Mouse (Mus musculus) left cerebral cortex, postnatal 14 days (tissue): ENCODE results near the gene Calr4. TPM values are rescaled to one million over a fixed set of nuclear protein-coding genes. Genes with fewer than 3 reads are reported as not detected.
A peak's percentile ranks its signal among the peaks of the same experiment; 100 is the strongest.

ENCODE experiments used
- DNase-seq, 2 experiments: peaks; one replicate each; pipeline ENCODE4 v3.0.0; 2021 to 2022; ENCODE audit warnings: low spot score in 2 of 2, mixed read lengths in 1 of 2
- intact Hi-C: fragments of 180-260 bp; cut with DNase I; formaldehyde crosslinking; loops from one replicate; pipeline ENCODE4 v1.15.1; 2025
- total RNA-seq, 2 experiments: library from RNA; stranded (reverse); gene quantifications; 2 replicates each; pipeline ENCODE4 v1.2.3; 2021

Calr4 gene
- total RNA-seq, 2 experiments from 2014 or later: 0.22 to 0.51 TPM

- intact Hi-C loops: no loop called here
- DNase-seq: no peak
Observed at GRCm38 (mm10) chr4:109229766-109230279, 4.5 kb upstream of the Calr4 start.

- peak in 1 of 2 experiments; percentile 12 for DNase-seq
- intact Hi-C loops: no loop called here
Observed at GRCm38 (mm10) chr4:109234806-109235350, 593 bp downstream of the Calr4 start.

DNA sequence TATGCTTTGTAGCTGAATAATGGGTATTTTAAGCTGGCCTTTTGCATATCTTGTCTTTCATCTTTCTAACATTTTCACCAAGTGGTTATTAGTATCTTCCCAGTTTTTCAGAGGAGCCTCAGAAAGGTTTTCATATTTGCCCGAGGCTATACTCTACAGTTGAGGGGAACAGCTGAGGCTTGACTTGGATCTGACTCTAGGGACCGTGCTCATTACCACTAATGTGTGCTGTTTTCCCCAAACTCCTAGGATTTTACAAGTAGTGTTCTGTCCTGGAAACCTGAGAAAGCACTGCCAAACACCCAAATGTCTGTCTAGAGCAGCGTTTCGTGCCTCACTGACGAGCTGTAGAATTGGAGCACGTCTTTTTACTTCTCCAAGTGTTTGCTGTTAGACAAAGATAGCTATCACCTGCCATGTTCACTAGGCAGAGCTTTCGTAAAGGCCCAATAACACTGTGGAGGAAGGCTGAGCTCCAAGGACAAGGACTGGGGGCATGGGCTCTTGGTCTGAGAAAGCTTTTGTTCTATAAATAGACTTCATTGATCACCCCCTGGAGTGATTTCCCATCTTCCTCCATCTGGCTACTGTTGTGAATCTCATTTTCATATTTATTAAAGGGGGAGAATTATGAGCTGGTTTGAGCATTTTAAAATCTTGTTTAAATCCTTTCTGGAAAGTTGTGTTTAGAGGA, 2.0 kb downstream of the Calr4 start:
- DNase-seq: no peak
- intact Hi-C loops: no loop called here

DNA sequence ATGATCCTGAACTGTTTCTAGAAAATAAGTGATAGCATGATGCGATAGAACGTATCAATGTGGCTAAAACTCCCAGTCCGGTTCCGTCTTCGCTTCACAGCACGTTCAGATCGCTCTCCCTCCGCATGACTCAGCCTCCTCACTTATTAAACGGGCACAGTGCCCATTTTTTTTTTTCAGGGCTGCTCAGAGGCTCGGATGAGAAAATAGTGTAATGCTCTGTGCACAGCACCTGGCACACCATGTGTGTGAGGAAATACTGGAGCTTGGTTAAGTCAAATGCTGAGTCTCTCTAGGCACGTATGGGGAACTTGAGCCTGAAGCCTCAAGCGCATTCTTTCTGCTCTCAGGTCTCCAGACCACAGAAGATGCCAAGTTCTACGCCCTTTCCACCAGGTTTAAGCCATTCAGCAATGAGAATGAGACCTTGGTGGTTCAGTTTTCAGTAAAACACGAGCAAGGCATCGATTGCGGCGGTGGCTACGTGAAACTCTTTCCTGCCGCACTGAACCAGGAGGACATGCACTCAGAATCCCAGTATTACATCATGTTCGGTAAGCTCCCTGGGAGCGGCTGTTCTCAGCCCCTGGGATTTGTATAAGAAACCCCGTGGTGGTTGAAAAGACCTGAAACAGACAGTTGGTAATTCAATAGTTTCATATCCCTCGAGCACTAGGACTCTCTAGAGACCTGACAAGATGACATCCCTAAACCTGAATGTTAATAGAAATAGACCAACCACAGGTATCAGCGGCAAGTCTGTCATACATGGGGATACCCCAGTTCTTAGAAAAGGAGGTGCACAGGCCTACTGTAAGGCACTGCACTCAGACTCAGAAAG, 4.4 kb downstream of the Calr4 start:
- peak; percentile 55 to 58 for DNase-seq
- intact Hi-C loops: no loop called here

GRCm38 (mm10) chr4:109241221-109241620, 6.9 kb downstream of the Calr4 start:
- intact Hi-C loops: no loop called here
- DNase-seq: no peak

DNA sequence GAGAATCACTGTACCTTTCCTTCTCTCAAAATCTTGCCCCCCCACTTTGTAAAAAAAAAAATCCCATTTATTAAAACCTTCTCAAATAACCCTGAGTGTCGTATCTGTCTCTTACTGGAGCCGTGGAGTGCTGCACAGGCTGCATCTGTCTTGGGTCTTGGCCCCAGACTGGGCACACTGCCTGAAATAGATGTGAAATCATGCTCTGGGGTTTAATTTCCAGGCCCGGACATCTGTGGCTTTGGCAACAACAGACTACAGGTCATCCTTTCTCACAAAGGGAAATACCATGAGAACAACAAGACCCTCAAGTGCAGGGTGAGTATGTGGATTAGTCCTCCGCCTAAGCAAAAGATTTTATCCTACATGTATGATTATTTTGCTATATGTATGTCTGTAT, 7.6 kb downstream of the Calr4 start:
- intact Hi-C loops: no loop called here
- DNase-seq: no peak

DNA sequence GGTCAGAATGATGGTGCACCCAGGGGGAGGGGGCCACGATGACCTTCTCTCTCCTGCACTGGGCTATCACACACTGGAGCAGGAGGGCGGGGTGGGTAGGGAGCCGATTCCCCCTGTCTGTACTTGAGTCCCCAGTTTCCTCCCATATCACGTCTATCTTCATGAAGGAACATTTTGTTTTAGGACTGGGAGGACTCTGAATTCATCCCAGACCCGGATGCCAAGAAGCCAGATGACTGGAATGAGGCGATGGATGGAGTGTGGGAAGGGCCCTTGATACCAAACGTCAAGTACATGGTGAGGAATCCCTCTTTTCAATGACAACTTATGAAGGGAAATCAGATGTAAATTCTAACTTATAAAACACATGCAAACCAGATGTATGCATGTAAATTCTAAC, 10.2 kb downstream of the Calr4 start:
- intact Hi-C loops: no loop called here
- no peak for DNase-seq

DNA sequence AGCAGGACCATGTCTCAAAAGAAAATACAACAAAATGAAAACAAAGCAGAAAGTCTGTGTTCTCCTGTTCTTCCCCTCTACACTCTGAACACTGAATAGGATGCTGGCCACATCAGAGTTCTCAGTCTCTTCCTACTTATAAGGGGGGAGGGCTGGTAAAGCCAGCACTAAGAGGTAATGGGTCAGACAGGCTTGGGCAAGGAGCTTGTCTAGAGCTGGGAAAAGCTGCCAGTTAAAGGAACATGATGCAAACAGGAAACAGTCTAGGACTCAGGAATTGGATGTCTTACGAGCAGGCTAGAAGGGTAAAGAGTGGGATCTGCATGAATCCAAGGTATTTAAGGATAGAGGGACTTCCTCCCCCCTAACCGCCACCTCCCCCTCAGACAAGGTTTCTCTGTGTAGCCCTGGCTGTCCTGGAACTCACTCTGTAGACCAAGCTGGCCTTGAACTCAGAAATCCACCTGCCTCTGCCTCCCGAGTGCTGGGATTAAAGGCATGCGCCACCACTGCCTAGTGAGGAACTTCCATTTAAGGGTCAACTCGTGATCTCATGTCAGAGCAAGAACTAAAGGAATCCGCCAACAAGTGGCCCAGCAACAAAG, 10.8 kb downstream of the Calr4 start:
- DNase-seq: no peak
- intact Hi-C loops: no loop called here

GRCm38 (mm10) chr4:109251605-109252004, 17.3 kb downstream of the Calr4 start:
- intact Hi-C loops: no loop called here
- no peak for DNase-seq

DNA sequence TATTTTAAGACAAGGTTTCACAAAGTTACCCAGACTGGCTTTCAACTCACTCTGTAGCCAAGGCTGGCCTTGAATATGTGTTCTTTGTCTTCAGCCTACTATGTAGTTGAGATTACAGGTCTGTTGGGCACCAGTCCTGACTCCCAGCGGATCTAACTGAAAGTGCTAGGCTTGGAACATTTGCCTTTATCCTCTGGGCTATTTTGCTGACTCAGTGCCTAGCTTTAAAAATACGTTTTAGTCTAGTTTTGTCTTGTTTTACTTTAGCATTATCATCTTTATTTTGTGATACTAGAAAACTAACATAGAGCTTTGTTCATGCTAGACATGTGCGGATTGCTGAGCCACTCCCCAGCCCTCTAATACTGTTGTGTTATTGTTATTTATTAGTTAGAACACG, 17.9 kb downstream of the Calr4 start:
- intact Hi-C loops: no loop called here
- DNase-seq: no peak

GRCm38 (mm10) chr4:109253664-109254151, 19.4 kb downstream of the Calr4 start:
- intact Hi-C loops: no loop called here
- DNase-seq: no peak

- no peak for DNase-seq
- intact Hi-C loops: no loop called here
Observed at GRCm38 (mm10) chr4:109254511-109254910, 20.2 kb downstream of the Calr4 start.

DNA sequence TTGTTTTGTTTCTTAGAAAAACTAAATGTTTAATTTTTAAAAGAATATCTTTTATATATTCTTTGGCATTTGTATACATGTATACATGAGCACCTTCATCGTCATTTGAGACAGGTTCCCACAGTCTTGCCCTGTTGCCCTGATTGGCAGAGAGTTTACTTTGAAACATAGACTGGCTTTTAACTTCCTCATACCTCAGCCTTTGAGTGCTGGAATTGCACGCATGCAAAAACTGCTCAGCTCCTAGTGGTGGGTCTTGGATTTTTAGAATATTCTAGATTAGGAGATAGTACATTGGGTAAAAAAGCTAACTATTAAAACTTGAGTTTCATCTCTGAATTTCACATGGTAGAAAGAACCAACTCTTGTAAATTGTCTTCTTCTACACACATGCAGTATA, 21.0 kb downstream of the Calr4 start:
- no peak for DNase-seq
- intact Hi-C loops: no loop called here

DNA sequence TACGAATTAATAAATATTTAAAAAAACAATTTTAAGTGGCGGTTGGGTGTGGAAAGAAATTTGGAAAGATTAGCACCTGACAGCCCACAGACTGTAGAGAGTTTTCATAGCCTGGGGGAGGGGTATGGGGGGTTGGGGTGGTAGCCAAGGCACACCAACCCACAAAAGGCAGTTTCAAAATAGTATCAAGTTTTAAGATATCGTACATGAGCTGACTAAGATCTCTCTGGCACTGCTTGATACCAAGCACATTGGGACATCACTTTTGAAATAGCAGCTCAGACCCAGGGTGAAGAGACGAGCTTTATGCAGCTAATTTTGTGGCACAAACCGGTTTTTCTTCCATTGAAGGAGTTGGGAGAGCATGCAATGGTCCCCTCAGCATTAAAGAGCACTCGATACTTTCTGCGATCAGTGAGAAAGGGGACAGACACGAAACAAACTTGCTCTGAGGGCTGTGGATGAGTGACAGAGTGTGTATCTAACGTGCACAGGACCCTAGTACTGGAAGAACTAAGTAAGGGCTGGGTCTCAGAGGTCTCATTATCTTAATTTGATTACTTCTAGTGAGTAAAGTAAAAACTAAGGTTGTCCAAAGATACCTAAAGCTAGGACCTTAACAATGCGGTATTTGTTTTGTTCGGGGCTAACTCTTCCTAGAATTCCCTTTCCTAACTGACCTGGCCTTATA, 21.6 kb downstream of the Calr4 start:
- DNase-seq: no peak
- intact Hi-C loops: no loop called here

GRCm38 (mm10) chr4:109256791-109257190, 22.5 kb downstream of the Calr4 start:
- DNase-seq: no peak
- intact Hi-C loops: no loop called here

DNA sequence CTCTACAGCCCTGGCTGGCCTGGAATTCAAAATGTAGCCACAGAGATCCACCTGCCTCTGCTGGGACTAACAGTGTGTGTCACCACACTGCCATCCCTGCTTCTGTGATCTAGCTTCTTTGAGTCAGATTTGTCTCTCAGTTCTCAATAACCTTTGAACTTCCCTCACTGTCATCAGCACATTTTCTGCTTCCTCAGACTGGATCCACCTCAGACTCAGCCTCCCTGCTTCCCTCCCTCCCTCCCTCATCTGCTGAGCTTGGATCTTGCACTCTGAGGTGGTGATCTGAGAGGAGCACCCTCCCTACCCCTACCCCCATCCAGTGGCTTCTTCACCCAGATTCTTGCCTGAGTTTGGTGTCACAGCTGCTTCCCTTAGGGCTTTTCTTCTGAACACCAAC, 23.4 kb downstream of the Calr4 start:
- intact Hi-C loops: no loop called here
- no peak for DNase-seq

DNA sequence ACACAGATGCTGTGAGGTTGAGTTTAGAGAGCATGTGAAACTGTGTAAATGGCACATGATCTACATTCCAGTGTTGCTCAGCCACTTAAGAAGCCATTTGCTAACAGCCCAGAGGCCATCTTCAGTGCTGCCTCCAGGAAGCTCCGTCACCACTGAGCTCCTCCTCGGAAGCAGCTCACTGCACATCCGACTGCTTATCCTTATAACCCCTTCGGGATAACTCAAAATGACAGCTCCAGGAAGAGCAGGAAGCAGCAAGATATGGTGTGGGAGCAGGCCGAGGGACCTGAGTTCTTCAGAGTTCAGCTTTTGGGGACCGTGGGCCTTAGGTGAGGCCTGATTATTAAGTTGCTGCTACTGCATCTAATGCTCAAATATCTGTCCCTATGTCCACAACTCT, 27.8 kb downstream of the Calr4 start:
- intact Hi-C loops: no loop called here

DNA sequence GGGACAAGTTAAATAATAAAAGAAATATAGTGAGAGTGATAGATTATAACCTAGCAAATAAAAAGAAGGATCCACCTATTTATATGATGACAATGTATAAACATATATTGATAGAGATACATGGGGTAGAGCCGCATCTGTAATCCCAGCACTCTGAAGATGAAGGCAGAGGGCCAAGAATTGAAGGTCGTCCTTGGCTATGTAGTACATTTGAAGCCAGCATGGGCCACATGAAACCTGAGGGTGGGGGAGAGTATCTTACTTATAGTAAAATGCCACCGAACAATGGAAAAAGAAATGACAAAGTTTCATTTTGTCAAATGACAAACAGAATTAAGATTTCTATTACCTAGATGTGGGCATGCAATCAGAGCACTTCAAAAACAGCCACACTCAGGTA, 31.8 kb downstream of the Calr4 start:
- no peak for DNase-seq
- intact Hi-C loops: no loop called here

More for the DNA sequence above, 27.8 kb downstream of the Calr4 start:
- no peak for DNase-seq

DNA sequence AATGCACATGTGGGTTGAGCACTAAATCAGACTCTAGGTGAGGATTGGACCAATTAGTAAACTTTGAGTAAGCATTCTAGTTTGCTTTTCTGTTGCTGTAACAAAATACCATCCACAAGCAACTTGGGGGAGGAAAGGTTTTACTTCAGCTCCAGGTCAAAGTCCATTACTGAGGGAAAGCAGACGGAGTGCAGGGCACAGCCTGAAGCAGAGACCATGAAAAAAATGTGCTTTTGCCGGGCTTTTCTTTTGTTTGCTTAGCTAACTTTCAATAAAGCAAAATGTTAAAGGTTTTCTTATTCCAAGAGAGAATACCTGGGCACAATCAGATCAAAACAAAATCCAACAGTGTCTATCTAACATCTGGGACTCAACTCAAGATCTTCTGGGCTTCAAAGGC, 32.5 kb downstream of the Calr4 start:
- no peak for DNase-seq
- intact Hi-C loops: no loop called here
